Mouse (Mus musculus) activated CD4-positive, CD25-positive, alpha-beta regulatory T cell, adult 4 months (primary cell): ENCODE measurements around the gene Gm14419. TPM values are rescaled to one million over a fixed set of nuclear protein-coding genes. Genes with fewer than 3 reads are reported as not detected.
"Not testable (repeated sequence)": the region's sequence is repeated elsewhere in the genome, so short reads cannot be mapped to it uniquely, and the experiment has no call there.

Experiments
- ATAC-seq: one replicate; pipeline ENCODE4 v1.8.0; 2017
- polyA plus RNA-seq, 2 experiments: library from polyadenylated mRNA; unstranded; fragments of 100-300 nt; shearing (Covaris generic); gene quantifications; one replicate each; pipeline ENCODE4 v1.2.1; 2017

Gm14419 gene
- 1 to 10 TPM in 1 of 2 experiments, under 1 TPM in 1; 0.50 to 1.4 TPM for polyA plus RNA-seq

GRCm38 (mm10) chr2:177000656-177001055 lies at the start of gene Gm14419:
TSS of gene Gm14419 (plus strand) at chr2:177000956.
- ATAC-seq = not testable (repeated sequence)

Other genes with a start within 250 kb of the Gm14419 start
- gene Gm14295, start 202.3 kb upstream of the Gm14419 start, polyA plus RNA-seq = 1 to 10 TPM; 2.6 to 8.0 TPM
- gene Gm14408, start 169.8 kb upstream of the Gm14419 start, polyA plus RNA-seq = not detected
- gene Gm14296, start 73.1 kb upstream of the Gm14419 start, polyA plus RNA-seq = 1 to 10 TPM; 5.3 to 6.7 TPM
- gene Gm14401, start 73.4 kb downstream of the Gm14419 start, polyA plus RNA-seq = not detected
- 10 to 100 TPM; 17.3 to 19.2 TPM for gene Gm14410, start 205.5 kb downstream of the Gm14419 start, polyA plus RNA-seq